Mouse (Mus musculus) E14TG2a.4 (cell line): ENCODE data around the gene Cfap77.
"Not testable (repeated sequence)": the region's sequence is repeated elsewhere in the genome, so short reads cannot be mapped to it uniquely, and the experiment has no call there.

ENCODE experiments used
- H3K27me3 ChIP-seq: 2 replicates; pipeline ENCODE4 v1.6.1; 2014; ENCODE audit warnings: low read length, control low read depth; ENCODE audit not compliant: insufficient read depth
- H3K36me3 ChIP-seq: 2 replicates; pipeline ENCODE4 v1.6.1; 2014; ENCODE audit warnings: low read length, control low read depth; ENCODE audit not compliant: insufficient read depth
- H3K4me1 ChIP-seq: replicated peaks from 2 replicates; pipeline ENCODE4 v1.6.1; 2014; ENCODE audit warnings: low read depth, low read length, control low read depth
- H3K4me3 ChIP-seq: replicated peaks from 2 replicates; pipeline ENCODE4 v1.5.1; 2014; ENCODE audit warnings: mild to moderate bottlenecking, low read length
- H3K9me3 ChIP-seq: 2 replicates; pipeline ENCODE4 v1.6.1; 2014; ENCODE audit warnings: low read length, control low read depth
- CTCF ChIP-seq: conservative IDR thresholded peaks from 2 replicates; pipeline ENCODE4 v1.5.1; 2014; ENCODE audit warnings: low read length
- NANOG ChIP-seq: IDR thresholded peaks from 2 replicates; pipeline ENCODE4 v1.6.1; 2014; ENCODE audit warnings: borderline replicate concordance, low read length, mixed read lengths
- POU5F1 ChIP-seq: IDR thresholded peaks from 2 replicates; pipeline ENCODE4 v1.6.1; 2014; ENCODE audit warnings: low read length, borderline replicate concordance

Cfap77 gene

GRCm38 (mm10) chr2:29095674-29096073 lies 40.8 kb upstream of the Cfap77 start:
- H3K9me3 ChIP-seq = peaks cover 39% of the 10 kb centered on the region
- no peaks in the 10 kb centered on the region for H3K27me3 ChIP-seq
- TF ChIP-seq POU5F1 (no peak), NANOG (no peak), CTCF (no peak)

DNA sequence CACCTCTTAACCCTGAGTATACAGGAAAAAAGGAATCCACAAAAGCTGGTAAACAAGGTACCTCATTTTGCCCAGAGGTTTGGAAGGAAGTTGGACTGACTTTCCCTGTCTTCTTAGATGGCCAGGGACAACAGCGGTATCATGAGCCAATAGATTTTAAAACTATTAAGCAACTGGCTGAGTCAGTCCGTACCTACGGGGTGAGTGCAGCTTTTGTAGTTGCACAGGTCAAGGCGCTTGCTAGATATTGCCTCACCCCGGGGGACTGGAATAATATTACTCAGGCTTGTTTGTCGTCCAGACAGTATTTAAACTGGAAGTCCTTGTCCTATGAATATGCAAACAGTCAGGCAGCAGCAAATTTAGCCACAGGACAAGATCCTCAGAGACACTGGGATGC lies 34.4 kb upstream of the Cfap77 start:
- H3K27me3 ChIP-seq, H3K4me3 ChIP-seq, H3K4me1 ChIP-seq: not testable (repeated sequence)
- H3K36me3 ChIP-seq = peaks cover 37% of the 10 kb centered on the region
- H3K9me3 ChIP-seq = peaks cover 48% of the 10 kb centered on the region

More at GRCm38 (mm10) chr2:29095674-29096073, 40.8 kb upstream of the Cfap77 start:
- peaks cover 44% of the 10 kb centered on the region for H3K4me1 ChIP-seq
- no peaks in the 10 kb centered on the region for H3K36me3 ChIP-seq
- no peak overlapping the region for H3K4me3 ChIP-seq

DNA sequence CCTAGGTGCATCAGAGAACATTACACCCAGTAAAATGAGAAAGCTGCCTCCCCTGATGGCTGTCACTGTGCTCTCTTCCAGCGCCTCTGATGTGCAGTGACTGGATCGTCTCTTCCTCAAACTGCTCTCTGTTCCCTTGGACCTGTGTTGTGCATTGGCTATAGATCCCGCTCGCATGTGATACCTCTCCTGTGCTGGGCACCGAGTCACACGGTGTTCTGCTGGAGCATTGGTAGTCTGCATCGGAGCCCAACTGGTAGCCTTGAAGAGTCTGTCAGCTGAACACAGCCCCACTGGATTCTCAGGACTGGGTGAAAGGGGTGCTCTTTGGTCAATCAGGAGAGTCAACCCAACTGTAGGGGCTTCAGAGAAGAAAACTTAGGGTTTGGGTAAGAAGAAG lies 31.2 kb upstream of the Cfap77 start:
- peaks cover 69% of the 10 kb centered on the region for H3K36me3 ChIP-seq
- TF ChIP-seq POU5F1 = no peak
- TF ChIP-seq CTCF = no peak
- TF ChIP-seq NANOG = no peak
- peaks cover 10% of the 10 kb centered on the region for H3K4me1 ChIP-seq
- H3K27me3 ChIP-seq = no peaks in the 10 kb centered on the region
- H3K4me3 ChIP-seq = no peak overlapping the region
- H3K9me3 ChIP-seq = peaks cover 22% of the 10 kb centered on the region

- Histone ChIP-seq H3K27me3 (no peaks in the 10 kb centered on the region), H3K4me3 (no peak overlapping the region), H3K36me3 (peaks cover 96% of the 10 kb centered on the region), H3K9me3 (no peaks in the 10 kb centered on the region), H3K4me1 (peaks cover 24% of the 10 kb centered on the region)
- TF ChIP-seq POU5F1 = no peak
- TF ChIP-seq NANOG = no peak
- no peak for TF ChIP-seq CTCF
These were observed 27.1 kb upstream of the Cfap77 start for GRCm38 (mm10) chr2:29081965-29082364.

DNA sequence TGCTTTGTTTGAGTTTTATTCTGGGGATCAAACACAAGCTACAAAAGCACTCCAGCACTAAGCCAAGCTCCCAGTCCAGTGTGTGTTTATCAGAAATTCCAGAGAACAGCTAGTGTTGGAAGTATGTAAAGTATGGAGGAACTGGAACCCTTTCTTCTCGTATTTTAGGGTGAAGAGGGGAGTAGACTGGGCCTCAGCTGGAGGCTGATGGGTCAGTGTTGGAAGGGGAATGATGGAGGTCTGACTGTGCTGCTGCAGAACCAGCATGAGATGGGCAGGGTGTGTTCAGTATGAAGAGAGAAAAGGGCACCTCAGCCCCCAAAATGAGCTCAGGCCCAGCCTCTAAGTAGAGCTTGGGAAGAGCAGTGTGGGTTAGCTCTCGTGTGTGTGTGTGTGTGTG lies 21.4 kb upstream of the Cfap77 start:
- H3K4me1 ChIP-seq = peaks cover 69% of the 10 kb centered on the region
- no peaks in the 10 kb centered on the region for H3K27me3 ChIP-seq
- no peak for TF ChIP-seq NANOG
- H3K36me3 ChIP-seq = peaks cover 90% of the 10 kb centered on the region
- H3K9me3 ChIP-seq = no peaks in the 10 kb centered on the region
- peak overlapping the region; percentile 3 for H3K4me3 ChIP-seq

- no peaks in the 10 kb centered on the region for H3K9me3 ChIP-seq
- peaks cover 90% of the 10 kb centered on the region for H3K36me3 ChIP-seq
- peak overlapping the region; percentile 50 for H3K4me3 ChIP-seq
- H3K27me3 ChIP-seq = no peaks in the 10 kb centered on the region
- peaks cover 66% of the 10 kb centered on the region for H3K4me1 ChIP-seq
- TF ChIP-seq POU5F1 (no peak), CTCF (no peak), NANOG (no peak)
These were observed 20.6 kb upstream of the Cfap77 start for GRCm38 (mm10) chr2:29075331-29076070.

DNA sequence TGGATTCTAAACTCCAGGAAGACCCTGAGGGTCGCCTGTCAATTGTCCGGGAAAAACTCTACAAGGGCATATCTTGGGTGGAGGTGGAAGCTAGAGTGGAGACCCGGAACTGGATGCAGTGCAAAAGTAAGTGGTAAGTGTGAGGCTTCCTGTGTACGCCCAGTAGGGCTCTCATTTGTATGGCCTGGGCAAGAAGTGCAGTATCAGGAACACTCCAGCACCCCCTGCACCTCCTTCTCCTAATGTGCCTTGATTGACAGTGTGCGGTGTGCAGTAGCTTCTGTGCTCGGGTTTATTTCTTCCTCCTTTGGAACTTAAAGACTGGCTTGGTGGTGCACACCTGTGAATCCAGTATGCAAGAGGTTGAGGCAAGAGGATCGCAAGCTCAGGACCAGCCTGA lies 19.8 kb upstream of the Cfap77 start:
- Histone ChIP-seq H3K4me1 (peaks cover 67% of the 10 kb centered on the region), H3K4me3 (peak overlapping the region; percentile 50), H3K9me3 (no peaks in the 10 kb centered on the region), H3K27me3 (no peaks in the 10 kb centered on the region), H3K36me3 (peaks cover 90% of the 10 kb centered on the region)
- TF ChIP-seq POU5F1 (no peak), NANOG (no peak), CTCF (no peak)

- H3K4me1 ChIP-seq = peaks cover 74% of the 10 kb centered on the region
- no peaks in the 10 kb centered on the region for H3K27me3 ChIP-seq
- no peaks in the 10 kb centered on the region for H3K9me3 ChIP-seq
- peaks cover 93% of the 10 kb centered on the region for H3K36me3 ChIP-seq
- no peak for TF ChIP-seq NANOG
- TF ChIP-seq POU5F1 = no peak
- no peak; the same call in 1 of the 2 replicates for TF ChIP-seq CTCF
- peak overlapping the region; percentile 56 for H3K4me3 ChIP-seq
These were observed 11.5 kb upstream of the Cfap77 start for GRCm38 (mm10) chr2:29066410-29066809.

DNA sequence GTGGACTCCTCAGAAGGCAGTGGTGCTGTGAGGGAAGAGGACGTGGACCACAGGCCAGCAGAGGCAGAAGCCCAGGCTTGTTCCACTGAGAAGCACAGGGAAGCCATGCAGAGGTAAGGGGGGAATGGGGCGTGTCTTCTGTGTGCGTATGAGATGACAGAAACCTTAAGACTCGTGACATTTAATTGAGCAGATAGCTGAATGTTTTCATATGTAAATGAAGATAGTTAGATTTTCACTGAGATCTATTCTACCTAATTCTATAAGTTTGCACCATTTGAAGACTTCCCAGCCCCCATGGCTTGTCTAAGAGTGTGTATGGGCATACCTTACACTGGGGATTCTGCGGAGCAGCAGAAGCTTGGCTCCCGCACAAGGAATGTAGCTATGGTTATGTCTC lies 10.9 kb upstream of the Cfap77 start:
- H3K4me1 ChIP-seq = peaks cover 80% of the 10 kb centered on the region
- H3K4me3 ChIP-seq = peak overlapping the region; percentile 56
- H3K36me3 ChIP-seq = peaks cover 87% of the 10 kb centered on the region
- H3K9me3 ChIP-seq = no peaks in the 10 kb centered on the region
- no peaks in the 10 kb centered on the region for H3K27me3 ChIP-seq
- no peak for TF ChIP-seq NANOG
- no peak for TF ChIP-seq CTCF
- TF ChIP-seq POU5F1 = no peak
